Mouse (Mus musculus) bone marrow, adult 2 months (tissue): ENCODE data around the gene Lnpk.

Experiments
- CTCF ChIP-seq: fragments of 200-500 bp; IDR thresholded peaks from 2 replicates; pipeline ENCODE4 v1.5.1; 2011; ENCODE audit warnings: low read length, control low read depth; ENCODE audit not compliant: control insufficient read depth, insufficient read depth
- POLR2A ChIP-seq: fragments of 200-500 bp; IDR thresholded peaks from 2 replicates; pipeline ENCODE4 v1.6.1; 2011; ENCODE audit warnings: low read depth, mild to moderate bottlenecking, control low read depth, low read length, borderline replicate concordance; ENCODE audit not compliant: control insufficient read depth

- TF ChIP-seq CTCF, result no peak
- TF ChIP-seq POLR2A, result no peak
These were observed 38.5 kb upstream of the Lnpk start for GRCm38 (mm10) chr2:74617706-74618105.
